Mouse (Mus musculus): Measurements from ENCODE around the gene Zbtb8a.
A peak's percentile ranks its signal among the peaks of the same experiment; 100 is the strongest.
"Not testable (repeated sequence)": the region's sequence is repeated elsewhere in the genome, so short reads cannot be mapped to it uniquely, and the experiment has no call there.

The Zbtb8a gene

DNA sequence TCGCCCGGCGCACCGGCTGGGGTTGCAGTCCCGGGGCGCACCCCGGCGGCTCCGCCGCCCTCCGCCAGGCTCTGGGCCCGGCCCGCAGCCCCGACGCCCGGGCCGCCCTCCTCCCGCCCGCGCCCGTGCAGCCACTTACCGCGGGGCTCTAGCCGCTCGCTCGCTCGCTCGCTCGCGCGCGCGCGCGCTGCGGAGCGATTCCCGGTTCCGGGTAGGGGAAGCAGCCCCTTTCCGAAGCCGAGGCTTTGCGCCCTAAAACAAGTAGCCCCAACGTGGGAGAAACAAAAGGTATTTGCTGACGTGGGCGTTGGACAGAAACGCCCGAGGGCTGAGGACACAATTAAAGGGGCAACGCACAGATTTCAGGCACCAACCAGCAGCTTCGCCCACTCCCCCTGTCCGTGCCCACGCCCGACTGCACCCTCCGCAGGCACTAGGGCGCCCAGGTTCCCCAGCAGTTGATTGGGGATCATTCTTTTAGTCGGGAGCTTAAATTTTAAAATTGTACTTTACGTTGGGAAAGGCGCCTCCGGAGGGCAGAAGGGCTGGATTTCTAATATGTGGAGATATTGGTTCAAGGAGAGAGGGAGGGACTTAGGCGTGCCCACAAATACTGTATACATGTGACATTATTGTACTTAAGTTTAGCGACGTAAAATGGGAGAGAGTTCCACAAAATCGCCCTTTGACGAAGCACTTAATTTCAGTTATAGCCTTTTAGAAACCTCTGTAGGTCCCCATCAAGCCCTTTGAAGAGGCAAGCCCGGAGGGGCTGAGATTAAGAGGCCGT lies at the start of gene Zbtb8a:
Zbtb8a (minus strand) TSS at position 516 of the 790 bp plus-strand sequence.
- peak; percentile 15 for DNase-seq (ENCODE audit: extremely low read depth, low read depth)

- no peak for DNase-seq (ENCODE audit: extremely low read depth, low read depth)
These were observed 40.4 kb upstream of the Zbtb8a start for GRCm38 (mm10) chr4:129418321-129418720.

GRCm38 (mm10) chr4:129416478-129416877 lies 38.6 kb upstream of the Zbtb8a start:
- DNase-seq (ENCODE audit: extremely low read depth, low read depth): peak; percentile 81

DNA sequence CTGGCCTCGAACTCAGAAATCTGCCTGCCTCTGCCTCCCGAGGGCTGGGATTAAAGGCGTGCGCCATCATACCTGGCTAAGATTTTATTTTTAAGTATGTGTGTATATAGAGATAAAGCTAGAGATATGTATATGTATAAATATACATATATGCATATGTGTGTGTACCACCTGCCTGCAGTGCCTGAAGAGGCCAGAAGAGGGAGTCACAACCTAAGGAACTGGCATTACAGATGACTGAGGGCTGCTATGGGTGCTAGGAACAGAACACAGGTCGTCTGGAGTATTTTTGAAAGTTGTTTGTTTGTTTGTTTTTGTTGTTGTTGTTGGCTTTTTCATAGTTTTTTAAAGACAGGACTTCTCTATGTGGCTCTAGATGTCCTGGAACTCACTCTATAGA lies 38.0 kb upstream of the Zbtb8a start:
- DNase-seq (ENCODE audit: extremely low read depth, low read depth): peak; percentile 10

DNA sequence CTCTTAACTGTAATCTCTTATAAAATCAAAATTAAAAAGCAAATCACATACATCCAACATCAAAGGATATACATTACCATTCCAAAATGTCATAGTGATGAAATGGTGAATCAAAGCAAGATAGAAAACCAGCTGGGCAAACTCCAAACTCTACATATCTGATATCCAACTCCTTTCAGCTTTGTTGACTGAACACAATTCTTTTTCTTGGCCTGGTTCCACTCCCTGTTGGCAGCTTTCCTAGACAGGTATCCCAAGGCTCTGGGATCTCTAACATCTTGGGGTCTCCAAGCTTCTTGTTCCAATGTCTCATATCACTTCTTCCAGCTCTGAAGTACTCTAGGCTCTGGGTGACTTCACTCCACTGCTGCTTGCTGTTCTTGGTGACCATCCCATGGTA lies 33.1 kb upstream of the Zbtb8a start:
- DNase-seq (ENCODE audit: extremely low read depth, low read depth): no peak

DNA sequence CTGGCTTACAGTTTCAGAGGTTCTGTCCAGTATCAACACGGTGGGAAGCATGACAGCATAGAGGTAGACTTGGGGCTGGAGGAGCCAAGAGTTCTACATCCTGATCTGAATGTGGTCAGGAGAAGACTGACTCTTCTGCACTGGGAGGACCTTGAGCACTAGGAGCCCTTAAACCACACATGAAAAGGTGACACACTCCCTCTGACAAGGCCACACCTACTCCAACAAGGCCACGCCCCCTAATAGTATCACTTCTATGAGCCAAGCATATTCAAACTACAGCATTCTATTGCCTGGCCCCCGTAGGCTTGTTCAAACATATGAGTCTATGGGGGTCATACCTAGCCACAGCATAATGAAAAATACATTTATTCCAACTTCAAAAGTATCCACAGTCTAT lies 32.6 kb upstream of the Zbtb8a start:
- DNase-seq (ENCODE audit: extremely low read depth, low read depth): not testable (repeated sequence)

GRCm38 (mm10) chr4:129406447-129406846 lies 28.5 kb upstream of the Zbtb8a start:
- DNase-seq (ENCODE audit: extremely low read depth, low read depth): no peak

DNA sequence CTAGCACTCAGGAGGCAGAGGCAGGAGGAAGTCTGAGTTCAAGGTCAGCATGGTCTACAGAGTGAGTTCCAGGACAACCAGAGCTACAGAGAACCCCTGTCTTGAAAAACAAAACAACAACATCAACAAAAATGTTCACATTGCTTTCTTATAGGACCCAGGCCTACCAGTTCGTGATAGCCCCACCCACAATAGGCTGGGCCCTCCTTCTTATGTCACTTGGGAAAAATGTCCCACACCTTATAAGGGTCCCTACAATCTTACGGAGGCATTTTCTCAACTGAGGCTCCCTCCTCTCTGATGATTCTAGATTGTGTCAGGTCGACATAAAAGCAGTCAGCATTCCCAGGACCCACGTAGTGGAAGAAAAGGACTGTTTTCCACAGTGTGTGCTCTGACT lies 21.9 kb upstream of the Zbtb8a start:
- DNase-seq (ENCODE audit: extremely low read depth, low read depth): no peak

DNA sequence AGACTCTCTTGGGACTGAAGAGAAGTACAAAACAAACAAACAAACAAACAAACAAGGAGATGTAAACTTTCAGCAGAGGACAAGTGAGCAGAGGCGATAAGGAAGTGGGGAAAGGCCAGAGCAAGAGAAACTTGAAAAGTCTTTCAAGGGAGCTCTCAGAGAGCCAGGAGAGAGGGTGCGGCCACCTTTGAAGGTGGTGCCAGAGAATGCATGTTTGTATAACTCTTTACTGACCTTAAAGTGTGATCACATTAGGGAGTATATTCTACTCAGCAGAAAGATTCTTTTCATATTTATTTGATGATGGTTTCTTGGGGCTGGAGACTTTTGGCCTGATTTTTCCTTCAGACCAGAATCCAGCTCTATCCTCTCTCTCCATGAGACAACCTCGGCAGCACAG lies 19.0 kb upstream of the Zbtb8a start:
- no peak for DNase-seq (ENCODE audit: extremely low read depth, low read depth)

DNA sequence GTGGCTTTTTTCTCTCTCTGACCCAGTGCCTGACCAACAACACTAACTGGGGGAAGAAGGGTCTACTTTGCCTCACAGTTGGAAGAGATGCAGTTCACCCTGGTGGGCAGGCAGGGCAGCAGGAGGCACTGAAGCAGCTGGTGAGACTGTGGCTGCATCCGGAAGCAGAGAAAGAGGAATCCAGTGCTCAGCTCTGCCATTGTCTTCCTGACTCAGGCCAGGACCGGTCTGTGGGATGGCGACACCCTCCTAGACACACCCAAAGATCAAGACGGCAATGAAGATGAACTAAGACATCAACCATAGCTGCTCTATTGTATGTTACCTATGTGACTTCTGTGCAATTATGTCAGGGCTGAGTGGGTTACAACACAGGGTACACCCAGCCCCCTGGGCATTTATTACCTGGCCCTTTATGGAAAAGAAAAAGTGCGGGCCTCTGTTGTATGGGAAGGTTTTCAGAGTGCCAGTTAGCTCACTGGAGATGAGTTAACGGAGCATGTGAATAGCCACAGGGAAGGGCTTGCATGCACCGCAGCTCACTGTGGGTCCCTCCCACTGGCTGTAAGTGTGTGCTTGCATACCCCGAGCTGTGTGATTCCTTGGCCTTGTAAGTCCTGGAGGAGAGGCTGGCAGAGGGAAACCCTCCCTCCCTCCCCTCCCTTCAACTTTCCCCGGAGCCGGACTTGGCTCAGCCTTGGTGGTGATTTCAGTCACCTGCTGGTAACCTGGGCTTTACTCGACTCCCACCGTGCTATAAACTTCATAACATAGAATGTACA lies 16.4 kb upstream of the Zbtb8a start:
- no peak for DNase-seq (ENCODE audit: extremely low read depth, low read depth)

DNA sequence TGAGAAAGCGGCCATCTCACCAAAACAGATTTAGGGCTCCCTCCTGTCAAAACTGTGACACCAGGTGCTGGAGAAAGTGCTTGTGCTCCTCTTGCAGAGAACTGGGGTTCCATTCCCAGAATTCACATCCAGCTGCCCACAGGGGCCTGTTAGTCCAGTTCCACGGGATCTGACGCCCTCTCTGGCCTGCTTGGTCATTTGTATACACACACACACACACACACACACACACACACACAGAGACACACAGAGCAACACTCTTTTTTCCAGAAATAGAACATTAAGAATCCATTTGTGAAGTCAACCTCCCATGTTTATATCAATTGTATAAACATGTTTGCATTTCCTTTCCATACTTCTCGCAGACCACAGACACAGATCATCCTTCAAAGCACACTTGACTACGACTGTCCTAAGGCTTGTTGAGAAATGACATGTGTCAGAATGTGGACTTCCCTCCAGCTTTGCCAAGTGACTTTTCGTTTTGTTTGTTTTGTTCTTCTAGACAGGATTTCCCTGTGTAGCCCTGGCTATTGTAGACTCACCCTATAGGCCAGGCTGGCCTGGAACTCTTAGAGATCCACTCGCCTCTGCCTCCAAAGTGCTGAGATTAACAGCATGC lies 13.1 kb upstream of the Zbtb8a start:
- no peak for DNase-seq (ENCODE audit: extremely low read depth, low read depth)

- DNase-seq (ENCODE audit: extremely low read depth, low read depth): peak; percentile 81
These were observed 12.4 kb upstream of the Zbtb8a start for GRCm38 (mm10) chr4:129390216-129390743.

DNA sequence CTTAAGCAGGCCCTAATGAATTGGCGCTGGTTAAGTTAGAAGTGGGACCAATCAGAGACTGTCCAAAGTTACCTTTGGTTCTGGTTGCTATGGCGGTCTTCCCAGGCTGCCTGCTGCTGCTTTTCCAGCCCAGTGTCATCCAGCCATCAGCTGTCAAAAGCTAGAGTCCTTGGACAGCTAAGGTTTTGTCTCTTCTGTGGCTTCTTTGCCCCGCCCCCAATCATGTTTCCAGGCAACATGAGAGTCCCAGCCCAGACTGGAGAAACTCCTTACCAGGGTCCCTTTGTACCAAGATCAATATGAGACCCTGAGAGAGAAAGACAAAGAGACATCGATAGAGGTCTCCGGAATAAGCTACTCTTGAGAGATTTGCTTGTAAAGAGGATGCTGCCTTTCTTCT lies 10.5 kb upstream of the Zbtb8a start:
- DNase-seq (ENCODE audit: extremely low read depth, low read depth): no peak

DNA sequence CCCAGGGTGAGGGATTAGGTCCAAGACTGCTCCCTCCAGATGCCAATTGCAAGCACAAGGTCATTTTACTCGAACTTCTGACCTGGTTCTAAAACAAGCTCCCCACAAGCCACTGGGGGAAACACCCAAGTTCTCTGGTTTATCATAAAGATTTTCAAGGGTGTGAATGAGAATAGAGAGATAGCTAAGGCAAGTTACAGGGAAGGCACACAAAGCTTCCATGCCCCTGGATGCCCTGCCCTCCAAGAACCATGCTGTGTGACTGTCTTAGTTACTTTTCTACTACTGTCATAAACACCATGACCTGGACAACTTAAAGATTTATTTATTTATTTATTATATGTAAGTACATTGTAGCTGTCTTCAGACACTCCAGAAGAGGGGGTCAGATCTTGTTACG lies 9.1 kb upstream of the Zbtb8a start:
- DNase-seq (ENCODE audit: extremely low read depth, low read depth): no peak

DNA sequence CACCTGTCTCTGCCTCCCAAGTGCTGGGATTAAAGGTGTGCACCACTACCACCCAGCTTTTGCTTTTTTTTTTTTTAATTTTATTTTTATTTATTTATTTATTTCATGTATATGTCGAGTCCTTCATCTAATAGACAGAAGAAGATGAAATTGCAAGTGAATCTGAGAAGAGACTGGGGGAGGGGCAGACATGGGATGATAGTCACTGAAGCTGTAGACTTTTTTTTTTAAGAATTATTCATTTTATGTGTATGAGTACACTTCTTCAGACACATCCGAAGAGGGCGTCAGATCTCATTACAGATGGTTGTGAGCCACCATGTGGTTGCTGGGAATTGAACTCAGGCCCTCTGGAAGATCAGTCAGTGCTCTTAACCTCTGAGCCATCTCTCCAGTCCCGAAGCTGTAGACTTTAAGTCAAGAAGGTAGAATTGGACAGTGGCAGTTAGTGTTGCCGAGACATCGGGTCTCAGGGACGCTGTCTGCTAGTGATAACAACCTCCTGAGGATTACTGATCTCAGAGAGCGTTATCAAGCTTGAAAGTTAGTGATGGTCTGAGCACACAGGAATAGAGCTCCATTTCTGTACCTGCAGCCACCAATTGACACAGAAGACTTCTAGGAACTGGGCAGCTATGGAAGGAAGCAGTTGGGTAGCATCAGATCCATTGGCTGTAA lies 8.5 kb upstream of the Zbtb8a start:
- peak; percentile 43 for DNase-seq (ENCODE audit: extremely low read depth, low read depth)

DNA sequence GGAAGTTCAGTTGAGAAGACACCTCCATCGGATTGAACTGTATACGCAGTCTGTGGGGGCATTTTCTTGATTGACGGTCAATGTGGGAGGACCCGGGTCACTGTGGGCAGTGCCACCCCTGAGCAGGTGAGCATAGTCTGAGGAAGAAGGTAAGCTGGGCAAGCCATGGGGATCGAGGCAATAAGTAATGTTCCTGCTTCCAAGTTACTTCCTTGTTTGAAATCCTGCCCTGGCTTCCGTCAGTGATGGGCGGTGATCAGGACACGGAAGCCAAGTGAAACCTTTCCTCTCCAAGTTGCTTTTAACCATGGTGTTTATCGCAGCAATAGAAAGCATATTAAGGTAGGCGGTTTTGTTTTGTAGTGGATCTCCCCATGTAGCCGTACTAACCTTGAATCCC lies 7.8 kb upstream of the Zbtb8a start:
- DNase-seq (ENCODE audit: extremely low read depth, low read depth): no peak

DNA sequence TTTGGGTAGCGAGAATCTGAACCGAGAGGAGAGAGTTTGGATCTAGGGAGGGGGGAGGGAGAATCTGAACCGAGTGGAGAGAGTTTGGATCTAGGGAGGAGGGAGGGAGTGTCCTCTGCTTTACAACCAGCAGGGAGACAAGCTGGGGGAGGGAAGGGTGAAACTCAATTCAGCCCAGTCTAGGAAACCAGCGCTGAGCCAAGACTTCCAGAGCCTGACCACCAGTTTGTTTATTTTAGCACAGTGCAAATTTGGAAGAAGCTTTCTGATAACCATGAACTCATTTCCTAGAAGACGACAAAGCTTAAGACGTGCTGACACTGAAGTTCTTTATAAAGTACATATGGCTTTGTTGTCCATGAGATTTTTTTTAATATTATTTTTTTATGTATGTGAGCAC lies 6.5 kb upstream of the Zbtb8a start:
- no peak for DNase-seq (ENCODE audit: extremely low read depth, low read depth)

- DNase-seq (ENCODE audit: extremely low read depth, low read depth): no peak
These were observed 5.7 kb upstream of the Zbtb8a start for GRCm38 (mm10) chr4:129383586-129383985.

DNA sequence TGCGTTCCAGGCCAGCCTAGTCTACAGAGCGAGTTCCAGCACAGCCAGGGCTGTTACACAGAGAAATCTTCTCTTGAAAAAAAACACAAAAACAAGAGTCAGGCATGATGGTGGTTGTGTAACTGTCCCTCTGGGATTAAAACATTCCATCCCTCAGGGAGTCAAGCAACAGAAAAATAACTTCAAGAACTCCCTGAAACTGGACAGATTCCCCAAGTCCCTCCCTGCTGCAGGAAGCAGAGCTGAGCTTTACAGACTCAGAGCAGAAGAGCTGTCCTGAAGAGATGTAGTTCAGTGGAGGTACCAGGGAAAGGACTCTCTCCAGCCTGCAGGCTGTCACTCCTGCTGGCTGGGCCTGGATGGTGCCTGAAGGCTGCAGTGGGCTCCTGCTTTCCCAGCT lies 4.6 kb upstream of the Zbtb8a start:
- DNase-seq (ENCODE audit: extremely low read depth, low read depth): no peak

DNA sequence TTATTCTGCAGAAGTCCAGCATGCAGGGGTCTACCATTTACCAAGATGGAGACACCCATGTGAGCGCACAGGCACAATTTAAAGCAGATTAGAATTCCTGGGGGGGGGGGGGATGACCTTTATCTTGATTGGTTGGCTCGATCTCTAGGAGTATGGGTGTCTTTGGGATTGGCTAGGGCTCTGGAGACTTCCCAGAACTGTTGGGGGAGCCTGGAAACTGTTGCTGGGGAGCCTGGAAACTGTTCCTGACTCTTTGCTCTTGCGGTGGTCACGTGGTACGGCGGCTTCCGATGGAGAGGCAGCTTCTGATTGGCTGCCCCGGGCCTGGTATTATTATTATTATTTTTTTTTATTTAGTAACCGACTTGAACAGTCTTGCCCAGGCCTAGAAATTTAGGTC lies 4.1 kb upstream of the Zbtb8a start:
- DNase-seq (ENCODE audit: extremely low read depth, low read depth): no peak

DNA sequence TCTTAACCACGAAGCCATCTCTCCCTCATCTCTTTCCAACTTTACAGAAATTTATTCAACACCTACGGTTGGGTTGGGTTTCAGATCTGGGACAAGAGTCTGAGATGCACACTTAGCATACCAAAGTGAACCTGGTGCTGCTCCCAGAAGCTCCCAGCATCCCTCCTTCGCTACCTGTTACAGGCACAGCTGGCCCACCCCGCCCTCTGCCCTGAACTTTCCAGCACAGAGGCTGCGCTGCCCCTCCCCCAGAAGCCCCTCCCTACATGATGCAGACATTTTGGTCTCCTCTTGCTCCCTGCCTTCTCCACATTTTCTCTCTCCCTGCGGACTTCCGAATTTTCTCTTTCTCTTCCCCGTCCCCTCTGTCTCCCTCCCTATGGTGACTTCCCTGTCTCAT lies 3.2 kb upstream of the Zbtb8a start:
- DNase-seq (ENCODE audit: extremely low read depth, low read depth): no peak

GRCm38 (mm10) chr4:129379805-129380204 lies 1.9 kb upstream of the Zbtb8a start:
- DNase-seq (ENCODE audit: extremely low read depth, low read depth): peak; percentile 29

Data from MEL-GATA-1-ER (cell line).